Mouse (Mus musculus) lung, postnatal 0 days (tissue): Measurements from ENCODE around the gene Gm9767. TPM values are rescaled to one million over a fixed set of nuclear protein-coding genes. Genes with fewer than 3 reads are reported as not detected.
A peak's percentile ranks its signal among the peaks of the same experiment; 100 is the strongest.

Experiments
- ATAC-seq: fragments of 200-750 bp; cut with Nextera tagmentation; 2 replicates; pipeline ENCODE4 v1.8.0; 2017; ENCODE audit warnings: moderate library complexity
- DNase-seq: peaks from one replicate; pipeline ENCODE4 v3.0.0-alpha.2; 2016; ENCODE audit warnings: low spot score
- H3K27ac ChIP-seq: fragments of 300-500 bp; sonication (generic); 2 replicates; pipeline ENCODE4 v1.5.1; 2014; ENCODE audit warnings: antibody characterized with exemption, mild to moderate bottlenecking, low read length, mixed read lengths
- H3K27me3 ChIP-seq: fragments of 300-500 bp; sonication (generic); replicated peaks from 2 replicates; pipeline ENCODE4 v1.6.1; 2014; ENCODE audit warnings: low read length, mixed read lengths; ENCODE audit not compliant: insufficient read depth
- H3K36me3 ChIP-seq: fragments of 300-500 bp; sonication (generic); 2 replicates; pipeline ENCODE4 v1.6.1; 2014; ENCODE audit warnings: low read length, mixed read lengths; ENCODE audit not compliant: insufficient read depth
- H3K4me1 ChIP-seq: fragments of 300-500 bp; sonication (generic); 2 replicates; pipeline ENCODE4 v1.6.1; 2014; ENCODE audit warnings: antibody characterized with exemption, low read depth, low read length, mixed read lengths; ENCODE audit not compliant: insufficient read depth
- H3K4me2 ChIP-seq: fragments of 300-500 bp; sonication (generic); replicated peaks from 2 replicates; pipeline ENCODE4 v1.6.1; 2014; ENCODE audit warnings: low read depth, mild to moderate bottlenecking, low read length, moderate library complexity, mixed read lengths
- H3K4me3 ChIP-seq: fragments of 300-500 bp; sonication (generic); 2 replicates; pipeline ENCODE4 v1.5.1; 2014; ENCODE audit warnings: low read depth, low read length
- H3K9ac ChIP-seq: fragments of 300-500 bp; sonication (generic); replicated peaks from 2 replicates; pipeline ENCODE4 v1.6.1; 2014; ENCODE audit warnings: low read depth, mild to moderate bottlenecking
- H3K9me3 ChIP-seq: fragments of 300-500 bp; sonication (generic); 2 replicates; pipeline ENCODE4 v1.6.1; 2016; ENCODE audit warnings: low read length, mixed read lengths
- CTCF ChIP-seq: IDR thresholded peaks from 2 replicates; pipeline ENCODE4 v1.5.1; 2016; ENCODE audit warnings: antibody characterized with exemption, mild to moderate bottlenecking
- EP300 ChIP-seq: IDR thresholded peaks from 2 replicates; pipeline ENCODE4 v1.6.1; 2016; ENCODE audit warnings: antibody characterized with exemption, mild to moderate bottlenecking, control low read depth
- WGBS: fragments of 180-500 bp; shearing (Covaris S2); extraction: QIAGEN DNeasy Blood & Tissue Kit; methylation state at CpG from one replicate; pipeline ENCODE4 v1.1.7; 2014; 5-methylcytosine and 5-hydroxymethylcytosine counted together
- polyA plus RNA-seq: library from polyadenylated mRNA; unstranded; fragments of >200 nt; fragmentation: Nextera tagmentation; extraction: Ambion mirVana; gene quantifications from 2 replicates; pipeline ENCODE4 v1.2.1, GENCODE M21; 2015

The Gm9767 gene
- polyA plus RNA-seq, 1 experiment from 2014 or later = 0.18 TPM

- no peak for DNase-seq
- TF ChIP-seq CTCF (no peak), EP300 (no peak)
- Histone ChIP-seq H3K36me3 (no peaks in the 10 kb centered on the region), H3K4me3 (no peak overlapping the region), H3K4me1 (no peaks in the 10 kb centered on the region), H3K4me2 (no peak overlapping the region), H3K27me3 (peaks cover 11% of the 10 kb centered on the region; the same call in 1 of the 2 replicates), H3K9ac (no peak overlapping the region), H3K27ac (no peak overlapping the region), H3K9me3 (no peaks in the 10 kb centered on the region)
- ATAC-seq = no peak
- WGBS = 86% methylated on average over 9 of the region's 9 CpGs
Observed at GRCm38 (mm10) chr10:26076949-26077348, 1.1 kb upstream of the Gm9767 start.

- H3K27ac ChIP-seq = no peak within 1 kb of the TSS
- peak; percentile 40 for DNase-seq
- H3K36me3 ChIP-seq = no peaks in the 10 kb centered on the region
- ATAC-seq = peak; percentile 35; the same call in 1 of the 2 replicates
- no peaks in the 10 kb centered on the region for H3K9me3 ChIP-seq
- H3K9ac ChIP-seq = no peak within 1 kb of the TSS
- peak within 1 kb of the TSS; percentile 46 for H3K4me3 ChIP-seq
- no peaks in the 10 kb centered on the region for H3K4me1 ChIP-seq
- H3K4me2 ChIP-seq = peak within 1 kb of the TSS; percentile 92
- TF ChIP-seq CTCF (peak; percentile 66), EP300 (no peak)
- WGBS = 1% methylated on average over 45 of the region's 46 CpGs
- peaks cover 11% of the 10 kb centered on the region; the same call in 1 of the 2 replicates for H3K27me3 ChIP-seq
Observed at GRCm38 (mm10) chr10:26078521-26079142, 577 bp downstream of the Gm9767 start, which contains the start of gene Tmem200a. Gene Tmem200a (minus strand): TSS chr10:26079052.

GRCm38 (mm10) chr10:26079678-26080077 lies 1.6 kb downstream of the Gm9767 start:
- no peak for TF ChIP-seq CTCF
- no peak for TF ChIP-seq EP300

GRCm38 (mm10) chr10:26082081-26082480 lies 4.0 kb downstream of the Gm9767 start:
- no peak for TF ChIP-seq CTCF
- TF ChIP-seq EP300 = no peak
- no peaks in the 10 kb centered on the region for H3K9me3 ChIP-seq
- no peak overlapping the region for H3K4me2 ChIP-seq
- DNase-seq = no peak
- H3K27ac ChIP-seq = no peak overlapping the region
- ATAC-seq = no peak
- H3K9ac ChIP-seq = no peak overlapping the region
- 54% methylated on average over 4 of the region's 4 CpGs for whole genome bisulfite sequencing
- H3K4me3 ChIP-seq = no peak overlapping the region
- H3K27me3 ChIP-seq = peaks cover 11% of the 10 kb centered on the region; the same call in 1 of the 2 replicates
- H3K36me3 ChIP-seq = no peaks in the 10 kb centered on the region
- H3K4me1 ChIP-seq = no peaks in the 10 kb centered on the region

More at GRCm38 (mm10) chr10:26079678-26080077, 1.6 kb downstream of the Gm9767 start:
- H3K4me1 ChIP-seq = no peaks in the 10 kb centered on the region
- ATAC-seq = no peak
- H3K4me2 ChIP-seq = no peak overlapping the region
- H3K27ac ChIP-seq = no peak overlapping the region
- H3K4me3 ChIP-seq = no peak overlapping the region
- no peak for DNase-seq
- H3K36me3 ChIP-seq = no peaks in the 10 kb centered on the region
- 67% methylated on average over 3 of the region's 3 CpGs for WGBS
- H3K27me3 ChIP-seq = peaks cover 11% of the 10 kb centered on the region; the same call in 1 of the 2 replicates
- no peak overlapping the region for H3K9ac ChIP-seq
- no peaks in the 10 kb centered on the region for H3K9me3 ChIP-seq

GRCm38 (mm10) chr10:26103330-26103982 lies 25.4 kb downstream of the Gm9767 start:
- Histone ChIP-seq H3K9me3 (no peaks in the 10 kb centered on the region), H3K9ac (no peak overlapping the region), H3K4me1 (no peaks in the 10 kb centered on the region), H3K4me2 (no peak overlapping the region), H3K36me3 (no peaks in the 10 kb centered on the region), H3K27ac (no peak overlapping the region), H3K4me3 (no peak overlapping the region), H3K27me3 (no peaks in the 10 kb centered on the region)
- ATAC-seq (no peak), DNase-seq (no peak)
- WGBS = 70% methylated on average over 3 of the region's 3 CpGs
- TF ChIP-seq EP300 (no peak), CTCF (no peak)

- no peak overlapping the region for H3K27ac ChIP-seq
- H3K4me2 ChIP-seq = no peak overlapping the region
- no peak overlapping the region for H3K9ac ChIP-seq
- 72% methylated on average over 4 of the region's 4 CpGs for WGBS
- H3K4me1 ChIP-seq = no peaks in the 10 kb centered on the region
- ATAC-seq (no peak), DNase-seq (no peak)
- no peak overlapping the region for H3K4me3 ChIP-seq
- TF ChIP-seq CTCF (no peak), EP300 (no peak)
- no peaks in the 10 kb centered on the region for H3K27me3 ChIP-seq
- H3K36me3 ChIP-seq = no peaks in the 10 kb centered on the region
- no peaks in the 10 kb centered on the region for H3K9me3 ChIP-seq
Observed at GRCm38 (mm10) chr10:26114409-26114808, 36.4 kb downstream of the Gm9767 start.
